ENCODE assay signal across 25 mouse cellular contexts in genomic region chr12:99793465-99794157, GRCm38 (mm10).
DNase-seq lines count a peak whose midpoint lies in the region; ATAC-seq and TF ChIP-seq lines count a peak whose summit lies in the region.
"Had no signal": no experiment of that assay in that cellular context is flagged by ENCODE, and none has a peak within 500 bp of the region (broad histone marks: within the 10 kb centered on the region; RNA-seq: fewer than 3 reads in every experiment).

No protein-coding gene starts in this region.

- WGBS in forebrain, embryonic 10.5 days: 63% methylated on average over 10 of the region's 10 CpGs
- 56% methylated on average over 10 of the region's 10 CpGs for WGBS in forebrain, embryonic 12.5 days
- WGBS in heart, embryonic 14.5 days: 48% methylated on average over 10 of the region's 10 CpGs
- 41% methylated on average over 10 of the region's 10 CpGs for WGBS in heart, adult 2 months
- 23% methylated on average over 10 of the region's 10 CpGs for WGBS in kidney, embryonic 14.5 days
- 39% methylated on average over 10 of the region's 10 CpGs for WGBS in embryonic facial prominence, embryonic 14.5 days

- peaks cover 17% of the 10 kb centered on the region for H3K4me1 ChIP-seq in forebrain, embryonic 10.5 days
- H3K4me1 ChIP-seq in forebrain, embryonic 12.5 days: peaks cover 16% of the 10 kb centered on the region; the same call in 1 of the 2 replicates
- peaks cover 8 to 23% of the 10 kb centered on the region in 2 experiments for H3K4me1 ChIP-seq in heart, embryonic 14.5 days (ENCODE audit: control insufficient read depth in 2 of 2, insufficient read depth in 2 of 2, low read length in 2 of 2)
- H3K4me1 ChIP-seq in heart, adult 2 months (ENCODE audit: control insufficient read depth, insufficient read depth, low read length): peaks cover 3% of the 10 kb centered on the region
- 0 out of 2 replicates have a peak, but pooled peaks cover 6% of the 10 kb centered on the region for H3K4me1 ChIP-seq in kidney, embryonic 14.5 days (ENCODE audit: control insufficient read depth, insufficient read depth, low read length)
- H3K4me1 ChIP-seq in embryonic facial prominence, embryonic 14.5 days (ENCODE audit: control insufficient read depth, insufficient read depth, low read length): peaks cover 13% of the 10 kb centered on the region; the same call in 1 of the 2 replicates
- H3K4me1 ChIP-seq: hindbrain, embryonic 15.5 days; lung, embryonic 15.5 days had no signal

- H3K4me2 ChIP-seq in forebrain, embryonic 12.5 days: no peak overlapping the region
- no peak overlapping the region; the same call in 1 of the 2 replicates for H3K4me2 ChIP-seq in heart, embryonic 14.5 days (ENCODE audit: low read length)
- no peak overlapping the region; the same call in 1 of the 2 replicates for H3K4me2 ChIP-seq in kidney, embryonic 14.5 days (replicated peaks; ENCODE audit: low read depth, low read length)
- no peak overlapping the region; the same call in 1 of the 2 replicates for H3K4me2 ChIP-seq in embryonic facial prominence, embryonic 14.5 days (ENCODE audit: low read depth, low read length)
- H3K4me2 ChIP-seq: hindbrain, embryonic 15.5 days; liver, embryonic 11.5 days; lung, embryonic 15.5 days; neural tube, embryonic 12.5 days had no signal

- TF ChIP-seq POLR2A in heart, adult 2 months (IDR thresholded peaks at IDR 0.05; ENCODE audit: insufficient read depth, low read depth, low read length): no peak

- H3K36me3 ChIP-seq in forebrain, embryonic 10.5 days (replicated peaks): no peaks in the 10 kb centered on the region
- no peaks in the 10 kb centered on the region for H3K36me3 ChIP-seq in forebrain, embryonic 12.5 days (replicated peaks)
- H3K36me3 ChIP-seq in heart, embryonic 14.5 days (ENCODE audit: control insufficient read depth, insufficient read depth, low read length): no peaks in the 10 kb centered on the region
- no peaks in the 10 kb centered on the region for H3K36me3 ChIP-seq in heart, adult 2 months (ENCODE audit: control insufficient read depth, insufficient read depth, low read length)
- no peaks in the 10 kb centered on the region for H3K36me3 ChIP-seq in kidney, embryonic 14.5 days (ENCODE audit: control insufficient read depth, insufficient read depth, low read length)
- H3K36me3 ChIP-seq in embryonic facial prominence, embryonic 14.5 days (ENCODE audit: control insufficient read depth, insufficient read depth, low read length): no peaks in the 10 kb centered on the region
- H3K36me3 ChIP-seq: G1E; hindbrain, embryonic 15.5 days; lung, embryonic 15.5 days; midbrain, embryonic 10.5 days; neural tube, embryonic 12.5 days had no signal

- H3K4me3 ChIP-seq in forebrain, embryonic 10.5 days: no peak overlapping the region
- H3K4me3 ChIP-seq in forebrain, embryonic 12.5 days (replicated peaks): no peak overlapping the region
- no peak overlapping the region for H3K4me3 ChIP-seq in heart, embryonic 14.5 days (ENCODE audit: control insufficient read depth in 1 of 2, insufficient read depth in 1 of 2, low read depth in 1 of 2, low read length in 2 of 2)
- H3K4me3 ChIP-seq in heart, adult 2 months: no peak overlapping the region
- no peak overlapping the region for H3K4me3 ChIP-seq in kidney, embryonic 14.5 days (ENCODE audit: low read length)
- no peak overlapping the region for H3K4me3 ChIP-seq in embryonic facial prominence, embryonic 14.5 days (ENCODE audit: low read depth, low read length)
- H3K4me3 ChIP-seq: hindbrain, embryonic 15.5 days; lung, embryonic 15.5 days; midbrain, embryonic 10.5 days; myocyte; neural tube, embryonic 12.5 days had no signal

- H3K9me3 ChIP-seq in forebrain, embryonic 10.5 days: no peaks in the 10 kb centered on the region
- no peaks in the 10 kb centered on the region for H3K9me3 ChIP-seq in forebrain, embryonic 12.5 days
- H3K9me3 ChIP-seq in heart, embryonic 14.5 days (ENCODE audit: control insufficient read depth, low read length): no peaks in the 10 kb centered on the region
- H3K9me3 ChIP-seq in kidney, embryonic 14.5 days (ENCODE audit: control insufficient read depth, low read length): no peaks in the 10 kb centered on the region
- H3K9me3 ChIP-seq in embryonic facial prominence, embryonic 14.5 days (ENCODE audit: control insufficient read depth, low read length): no peaks in the 10 kb centered on the region
- H3K9me3 ChIP-seq: G1E; hindbrain, embryonic 15.5 days; lung, embryonic 15.5 days; midbrain, embryonic 10.5 days; neural tube, embryonic 12.5 days had no signal

- no peaks in the 10 kb centered on the region for H3K27me3 ChIP-seq in forebrain, embryonic 10.5 days (ENCODE audit: poor library complexity, severe bottlenecking)
- no peaks in the 10 kb centered on the region for H3K27me3 ChIP-seq in forebrain, embryonic 12.5 days
- H3K27me3 ChIP-seq in heart, embryonic 14.5 days (ENCODE audit: control insufficient read depth, insufficient read depth, low read length): no peaks in the 10 kb centered on the region
- H3K27me3 ChIP-seq in heart, adult 2 months (ENCODE audit: control insufficient read depth, insufficient read depth, low read length): no peaks in the 10 kb centered on the region
- no peaks in the 10 kb centered on the region for H3K27me3 ChIP-seq in kidney, embryonic 14.5 days (ENCODE audit: control insufficient read depth, insufficient read depth, low read length)
- no peaks in the 10 kb centered on the region for H3K27me3 ChIP-seq in embryonic facial prominence, embryonic 14.5 days (replicated peaks; ENCODE audit: control insufficient read depth, insufficient read depth, low read length)
- H3K27me3 ChIP-seq: hindbrain, embryonic 15.5 days; lung, embryonic 15.5 days; neural tube, embryonic 12.5 days had no signal

- ATAC-seq in forebrain, embryonic 12.5 days (ENCODE audit: low FRiP score): no peak
- ATAC-seq in heart, embryonic 14.5 days (ENCODE audit: insufficient number of reproducible peaks, insufficient read depth, low FRiP score, low read depth): no peak
- ATAC-seq in kidney, embryonic 14.5 days (ENCODE audit: low FRiP score, low TSS enrichment): peak; percentile 62
- ATAC-seq in embryonic facial prominence, embryonic 14.5 days (ENCODE audit: low read depth): peak; percentile 68; the same call in 1 of the 2 replicates

- DNase-seq in forebrain, embryonic 10.5 days (ENCODE audit: extremely low spot score, low spot score): no peak
- DNase-seq in heart, adult 2 months: no peak
- no peak for DNase-seq in kidney, adult 11 months
- peak; percentile 24 for DNase-seq in embryonic facial prominence, embryonic 14.5 days (ENCODE audit: low spot score)
- no peak for DNase-seq in right cerebral cortex, adult 2 months (ENCODE audit: low spot score in 2 of 2)
- DNase-seq: adrenal gland, postnatal 10 days; cerebellum, adult 8-10 months; cerebellum, postnatal 25 days; forebrain, postnatal 0 days; kidney, adult 8-10 months; kidney, postnatal 25 days; right cerebral cortex, postnatal 4 days; thymus, adult 18-20 months; thymus, postnatal 25 days had no signal

- no peak overlapping the region for H3K9ac ChIP-seq in forebrain, embryonic 12.5 days
- H3K9ac ChIP-seq in heart, embryonic 14.5 days (ENCODE audit: low read length): no peak overlapping the region
- no peak overlapping the region for H3K9ac ChIP-seq in heart, adult 2 months (ENCODE audit: low read depth, low read length)
- no peak overlapping the region for H3K9ac ChIP-seq in kidney, embryonic 14.5 days (ENCODE audit: low read depth, low read length)
- no peak overlapping the region for H3K9ac ChIP-seq in embryonic facial prominence, embryonic 14.5 days (ENCODE audit: low read depth, low read length)
- H3K9ac ChIP-seq: forebrain, postnatal 0 days; hindbrain, embryonic 15.5 days; lung, embryonic 15.5 days; neural tube, embryonic 12.5 days had no signal

- no peaks in the 10 kb centered on the region for H3K79me2 ChIP-seq in heart, adult 2 months (replicated peaks; ENCODE audit: control insufficient read depth, insufficient read depth, low read length)

- no peak for TF ChIP-seq CTCF in heart, adult 2 months (IDR thresholded peaks at IDR 0.05)

- no peak for TF ChIP-seq EP300 in heart, adult 2 months (IDR thresholded peaks at IDR 0.05; ENCODE audit: insufficient read depth, low read depth, low read length)

- peak overlapping the region; percentile 52; the same call in 1 of the 2 replicates for H3K27ac ChIP-seq in forebrain, embryonic 10.5 days
- H3K27ac ChIP-seq in forebrain, embryonic 12.5 days: no peak overlapping the region
- H3K27ac ChIP-seq in heart, embryonic 14.5 days (replicated peaks in 1 of 2; ENCODE audit: control insufficient read depth in 1 of 2, insufficient read depth in 1 of 2, low read depth in 2 of 2, low read length in 2 of 2): peak overlapping the region; percentile 48 to 64; a peak in 3 of 4 replicates
- H3K27ac ChIP-seq in heart, adult 2 months: no peak overlapping the region
- no peak overlapping the region for H3K27ac ChIP-seq in kidney, embryonic 14.5 days (ENCODE audit: low read depth, low read length)
- H3K27ac ChIP-seq in embryonic facial prominence, embryonic 14.5 days (replicated peaks; ENCODE audit: low read depth, low read length): no peak overlapping the region
- H3K27ac ChIP-seq: hindbrain, embryonic 15.5 days; lung, embryonic 15.5 days; midbrain, embryonic 10.5 days; neural tube, embryonic 12.5 days; stomach, postnatal 0 days had no signal

- intact Hi-C loops in heart, adult 2 months (cut with DNase I): no loop called here

Comparison
In these comparisons a context has a peak if more than half of its experiments do, and no peak if none do; other contexts are left out.
1. H3K27ac ChIP-seq: peak in forebrain, embryonic 10.5 days (single experiment) and heart, embryonic 14.5 days (2 of 2); none in forebrain, embryonic 12.5 days (single experiment), heart, adult 2 months (single experiment), kidney, embryonic 14.5 days (single experiment) and embryonic facial prominence, embryonic 14.5 days (single experiment).
2. ATAC-seq: peak in kidney, embryonic 14.5 days (single experiment) and embryonic facial prominence, embryonic 14.5 days (single experiment); none in forebrain, embryonic 12.5 days (single experiment) and heart, embryonic 14.5 days (single experiment).